Mouse (Mus musculus) hindbrain, postnatal 0 days (tissue): ENCODE measurements around the gene Nipal3. TPM values are rescaled to one million over a fixed set of nuclear protein-coding genes. Genes with fewer than 3 reads are reported as not detected.
A peak's percentile ranks its signal among the peaks of the same experiment; 100 is the strongest.

Experiments
- ATAC-seq: fragments of 200-750 bp; cut with Nextera tagmentation; 2 replicates; pipeline ENCODE4 v1.8.0; 2017; ENCODE audit warnings: mild to moderate bottlenecking, moderate TSS enrichment, moderate library complexity
- DNase-seq: peaks from one replicate; pipeline ENCODE4 v3.0.0-alpha.2; 2015; ENCODE audit warnings: low spot score
- H3K27ac ChIP-seq: fragments of 300-500 bp; sonication (generic); 2 replicates; pipeline ENCODE4 v1.5.1; 2014; ENCODE audit warnings: mild to moderate bottlenecking
- H3K27me3 ChIP-seq: fragments of 300-500 bp; sonication (generic); 2 replicates; pipeline ENCODE4 v1.6.1; 2014; ENCODE audit warnings: low read length, mixed read lengths; ENCODE audit not compliant: insufficient read depth
- H3K36me3 ChIP-seq: fragments of 300-500 bp; sonication (generic); 2 replicates; pipeline ENCODE4 v1.6.1; 2014; ENCODE audit warnings: low read length, mixed read lengths; ENCODE audit not compliant: insufficient read depth
- H3K4me1 ChIP-seq: fragments of 300-500 bp; sonication (generic); 2 replicates; pipeline ENCODE4 v1.6.1; 2014; ENCODE audit warnings: antibody characterized with exemption, low read length, mixed read lengths; ENCODE audit not compliant: insufficient read depth
- H3K4me2 ChIP-seq: fragments of 300-500 bp; sonication (generic); 2 replicates; pipeline ENCODE4 v1.6.1; 2014; ENCODE audit warnings: low read depth, mild to moderate bottlenecking, low read length, moderate library complexity, mixed read lengths
- H3K4me3 ChIP-seq: fragments of 300-500 bp; sonication (generic); 2 replicates; pipeline ENCODE4 v1.5.1; 2014; ENCODE audit warnings: low read length
- H3K9ac ChIP-seq: fragments of 300-500 bp; sonication (generic); replicated peaks from 2 replicates; pipeline ENCODE4 v1.6.1; 2014; ENCODE audit warnings: mild to moderate bottlenecking, low read length, moderate library complexity, mixed read lengths
- H3K9me3 ChIP-seq: fragments of 300-500 bp; sonication (generic); 2 replicates; pipeline ENCODE4 v1.6.1; 2016; ENCODE audit warnings: low read length, mixed read lengths
- CTCF ChIP-seq: IDR thresholded peaks from 2 replicates; pipeline ENCODE4 v1.5.1; 2016; ENCODE audit warnings: antibody characterized with exemption, control low read depth, low read depth
- WGBS: fragments of 180-500 bp; shearing (Covaris S2); extraction: QIAGEN DNeasy Blood & Tissue Kit; methylation state at CpG from one replicate; pipeline ENCODE4 v1.1.7; 2014; 5-methylcytosine and 5-hydroxymethylcytosine counted together
- polyA plus RNA-seq: library from polyadenylated mRNA; unstranded; fragments of >200 nt; fragmentation: Nextera tagmentation; extraction: Ambion mirVana; gene quantifications from 2 replicates; pipeline ENCODE4 v1.2.1, GENCODE M21; 2015
- total RNA-seq: library from RNA; depleted of rRNA; stranded (reverse); fragments of >200 nt; gene quantifications from 2 replicates; pipeline ENCODE4 v1.2.3, GENCODE M21; 2014

The Nipal3 gene
- total and polyA plus RNA-seq, 2 experiments from 2014 or later = 8.5 to 97.3 TPM

- Histone ChIP-seq H3K4me1 (no peaks in the 10 kb centered on the region), H3K27me3 (no peaks in the 10 kb centered on the region), H3K9me3 (no peaks in the 10 kb centered on the region), H3K36me3 (no peaks in the 10 kb centered on the region), H3K27ac (no peak overlapping the region), H3K4me3 (no peak overlapping the region), H3K4me2 (no peak overlapping the region), H3K9ac (no peak overlapping the region)
- WGBS = 50% methylated on average over 9 of the region's 9 CpGs
- ATAC-seq (no peak), DNase-seq (no peak)
- no peak for TF ChIP-seq CTCF
Measured at GRCm38 (mm10) chr4:135531771-135532613, 37.2 kb upstream of the Nipal3 start.

- no peak for TF ChIP-seq CTCF
- no peak for DNase-seq
- Histone ChIP-seq H3K27ac (no peak overlapping the region), H3K27me3 (no peaks in the 10 kb centered on the region), H3K4me3 (no peak overlapping the region), H3K9me3 (no peaks in the 10 kb centered on the region), H3K4me1 (0 out of 2 replicates have a peak, but pooled peaks cover 4% of the 10 kb centered on the region), H3K9ac (no peak overlapping the region), H3K4me2 (no peak overlapping the region), H3K36me3 (no peaks in the 10 kb centered on the region)
- 81% methylated on average over 9 of the region's 9 CpGs for WGBS
- peak; percentile 32; the same call in 1 of the 2 replicates for ATAC-seq
Measured at GRCm38 (mm10) chr4:135531236-135531635, 36.4 kb upstream of the Nipal3 start.

GRCm38 (mm10) chr4:135530270-135530669 is 35.4 kb upstream of the Nipal3 start:
- no peaks in the 10 kb centered on the region for H3K27me3 ChIP-seq
- H3K9ac ChIP-seq = no peak overlapping the region
- TF ChIP-seq CTCF = 0 out of 2 replicates have a peak, but pooled peaks have one; percentile 18
- no peaks in the 10 kb centered on the region for H3K9me3 ChIP-seq
- H3K4me3 ChIP-seq = no peak overlapping the region
- H3K4me2 ChIP-seq = no peak overlapping the region
- DNase-seq (no peak), ATAC-seq (no peak)
- 53% methylated on average over 2 of the region's 2 CpGs for WGBS
- H3K4me1 ChIP-seq = 0 out of 2 replicates have a peak, but pooled peaks cover 4% of the 10 kb centered on the region
- no peak overlapping the region for H3K27ac ChIP-seq
- H3K36me3 ChIP-seq = no peaks in the 10 kb centered on the region

- Histone ChIP-seq H3K4me2 (0 out of 2 replicates have a peak overlapping the region, but pooled peaks have one; percentile 21), H3K27ac (no peak overlapping the region), H3K36me3 (no peaks in the 10 kb centered on the region), H3K4me1 (0 out of 2 replicates have a peak, but pooled peaks cover 4% of the 10 kb centered on the region), H3K9ac (no peak overlapping the region), H3K27me3 (no peaks in the 10 kb centered on the region), H3K9me3 (no peaks in the 10 kb centered on the region), H3K4me3 (no peak overlapping the region)
- ATAC-seq (peak; percentile 82), DNase-seq (peak; percentile 56)
- WGBS = 15% methylated on average over 14 of the region's 14 CpGs
- no peak for TF ChIP-seq CTCF
Measured at GRCm38 (mm10) chr4:135526039-135526710, 31.3 kb upstream of the Nipal3 start.

GRCm38 (mm10) chr4:135525057-135525456 is 30.2 kb upstream of the Nipal3 start:
- 67% methylated on average over 12 of the region's 12 CpGs for WGBS
- ATAC-seq (no peak), DNase-seq (no peak)
- H3K4me1 ChIP-seq = 0 out of 2 replicates have a peak, but pooled peaks cover 4% of the 10 kb centered on the region
- no peak for TF ChIP-seq CTCF
- H3K4me2 ChIP-seq = no peak overlapping the region
- H3K27me3 ChIP-seq = no peaks in the 10 kb centered on the region
- H3K9me3 ChIP-seq = no peaks in the 10 kb centered on the region
- H3K4me3 ChIP-seq = no peak overlapping the region
- H3K9ac ChIP-seq = no peak overlapping the region
- no peak overlapping the region for H3K27ac ChIP-seq
- no peaks in the 10 kb centered on the region for H3K36me3 ChIP-seq

GRCm38 (mm10) chr4:135523939-135524338 is 29.1 kb upstream of the Nipal3 start:
- 15% methylated on average over 4 of the region's 7 CpGs for WGBS
- no peak for TF ChIP-seq CTCF
- Histone ChIP-seq H3K4me3 (no peak overlapping the region), H3K27ac (no peak overlapping the region), H3K27me3 (no peaks in the 10 kb centered on the region), H3K4me2 (no peak overlapping the region), H3K9ac (no peak overlapping the region), H3K36me3 (no peaks in the 10 kb centered on the region), H3K4me1 (0 out of 2 replicates have a peak, but pooled peaks cover 4% of the 10 kb centered on the region), H3K9me3 (no peaks in the 10 kb centered on the region)
- DNase-seq = peak; percentile 58
- ATAC-seq = 0 out of 2 replicates have a peak, but pooled peaks have one; percentile 32
